Mouse (Mus musculus) frontal cortex, postnatal 36 days (tissue): ENCODE measurements around the gene Olfr544.

Experiments used
- DNase-seq, 2 experiments: peaks; one replicate each; pipeline ENCODE4 v3.0.0; 2022; ENCODE audit warnings: low spot score in 2 of 2

Gene Olfr544

GRCm38 (mm10) chr7:102477377-102477776, 10.7 kb downstream of the Olfr544 start:
- DNase-seq = no peak

GRCm38 (mm10) chr7:102476601-102477000, 11.5 kb downstream of the Olfr544 start:
- DNase-seq = no peak

- DNase-seq = no peak
These were observed 15.4 kb downstream of the Olfr544 start for GRCm38 (mm10) chr7:102472675-102473074.

GRCm38 (mm10) chr7:102467566-102467965, 20.5 kb downstream of the Olfr544 start:
- DNase-seq = no peak

DNA sequence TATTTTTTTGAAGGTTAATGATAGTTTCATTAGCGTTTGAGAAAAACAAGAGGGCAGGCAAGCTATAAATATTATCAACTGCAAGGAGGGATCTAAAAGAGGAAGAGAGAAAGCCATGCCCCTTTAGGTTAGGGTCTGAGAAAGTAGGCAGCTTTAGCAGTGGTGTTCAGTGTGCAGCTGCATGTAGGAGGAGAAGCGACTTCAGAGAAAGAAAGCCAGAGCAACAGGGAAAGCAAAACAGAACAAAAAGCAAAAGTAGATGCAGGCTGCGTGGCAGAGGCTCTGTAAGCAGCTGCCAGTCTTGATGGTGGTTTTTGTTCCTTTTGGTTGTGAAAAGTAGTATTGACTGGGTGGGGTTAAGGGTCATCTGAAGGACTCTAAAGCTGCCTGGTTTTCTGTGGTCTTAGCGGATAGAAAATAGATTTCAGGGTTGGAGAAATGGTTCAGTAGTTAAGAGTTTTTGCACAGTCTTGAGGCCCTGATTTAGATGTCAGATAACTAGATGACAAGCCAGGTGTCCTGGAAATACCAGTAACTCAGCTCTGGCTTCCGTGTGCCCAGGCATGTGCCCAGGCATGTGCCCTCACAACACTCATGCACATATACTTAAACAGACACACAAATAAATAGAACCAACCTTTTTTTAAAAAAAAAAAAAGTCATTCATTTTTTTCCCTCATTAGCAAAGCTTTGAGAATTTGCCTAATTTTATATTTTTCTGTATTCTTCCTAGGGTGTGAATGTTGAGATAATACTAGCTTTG, 29.3 kb downstream of the Olfr544 start:
- no peak for DNase-seq

DNA sequence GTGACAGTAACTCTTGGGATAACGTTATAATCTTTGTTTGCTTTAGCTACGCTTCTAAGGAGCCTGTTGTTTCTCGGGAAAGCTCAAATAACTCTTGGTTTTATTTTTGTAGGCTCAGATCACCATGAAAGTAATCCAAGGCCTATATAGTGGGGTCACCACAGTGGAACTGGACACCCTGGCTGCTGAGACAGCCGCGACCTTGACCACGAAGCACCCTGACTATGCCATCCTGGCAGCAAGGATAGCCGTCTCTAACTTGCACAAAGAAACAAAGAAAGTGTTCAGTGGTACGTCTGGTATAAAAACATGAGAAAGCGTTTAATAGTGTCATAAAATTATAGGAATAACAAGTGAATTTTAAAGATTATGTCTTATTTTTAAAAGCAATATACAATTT, 41.7 kb downstream of the Olfr544 start:
- DNase-seq = no peak

GRCm38 (mm10) chr7:102444301-102444700, 43.8 kb downstream of the Olfr544 start:
- no peak for DNase-seq

GRCm38 (mm10) chr7:102442432-102442831, 45.7 kb downstream of the Olfr544 start:
- no peak for DNase-seq

DNA sequence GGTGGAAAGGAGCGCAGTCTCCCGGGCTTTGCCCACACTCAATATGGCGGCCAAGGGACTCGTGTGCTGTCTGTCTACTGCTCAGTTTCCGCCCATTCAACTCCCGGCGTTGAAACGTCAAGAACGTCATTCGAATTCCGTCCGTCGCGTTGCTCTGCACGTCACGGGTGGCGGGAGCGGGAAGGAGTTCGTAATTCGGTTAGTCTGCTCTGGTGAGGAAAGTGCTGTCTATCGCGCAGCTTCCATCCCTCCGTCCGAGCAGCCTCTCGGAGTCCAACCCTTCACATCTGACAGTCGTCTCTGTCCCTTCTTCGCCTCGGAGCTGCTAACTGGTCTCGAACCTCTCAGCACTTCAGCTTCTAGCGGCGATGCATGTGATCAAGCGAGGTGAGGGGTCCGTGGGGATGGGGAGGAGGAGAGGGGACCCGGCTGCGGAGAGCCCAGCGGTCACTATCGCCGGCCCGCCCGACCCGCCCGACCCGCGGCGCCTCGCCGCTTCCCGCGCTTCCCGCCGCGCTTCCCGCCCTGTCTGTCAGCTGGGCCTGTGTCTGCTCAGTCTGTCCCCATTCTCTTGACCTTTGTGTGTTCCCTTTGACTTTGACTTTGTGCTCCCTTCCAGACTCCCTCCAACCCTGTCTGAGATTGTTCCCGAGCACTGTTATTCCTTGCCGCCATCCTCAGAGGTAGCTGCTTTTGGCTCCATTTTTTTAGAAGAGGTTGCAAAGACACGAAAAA, 46.3 kb downstream of the Olfr544 start, which contains the start of gene Rrm1:
TSS of gene Rrm1 (plus strand) at position 39 of the 735 bp plus-strand sequence.
- DNase-seq = peak; percentile 97 to 98

- DNase-seq = no peak
These were observed 47.1 kb downstream of the Olfr544 start for GRCm38 (mm10) chr7:102440822-102441656.

GRCm38 (mm10) chr7:102434344-102434743, 53.8 kb downstream of the Olfr544 start:
- DNase-seq = no peak
